Mouse (Mus musculus) neutrophil, adult 65 days (primary cell): ENCODE results near the gene G430095P16Rik. TPM values are rescaled to one million over a fixed set of nuclear protein-coding genes. Genes with fewer than 3 reads are reported as not detected.

Experiments
- total RNA-seq: library from RNA; stranded (reverse); gene quantifications from 2 replicates; pipeline ENCODE4 v1.2.4, GENCODE M21; 2023

The G430095P16Rik gene
- 3.3 TPM in 2 replicates for total RNA-seq

GRCm38 (mm10) chr8:84722850-84723570, at the start of gene G430095P16Rik:
TSS of gene G430095P16Rik (plus strand) at chr8:84723007.

GRCm38 (mm10) chr8:84686191-84687002, 36.4 kb upstream of the G430095P16Rik start, which contains the start of gene Trmt1:
TSS of gene Trmt1 (plus strand) at chr8:84686307.

GRCm38 (mm10) chr8:84687705-84688100, 35.1 kb upstream of the G430095P16Rik start, which contains the start of gene Nacc1:
TSS of gene Nacc1 (minus strand) at chr8:84687862.

GRCm38 (mm10) chr8:84700941-84701911, 21.6 kb upstream of the G430095P16Rik start, which contains the start of gene Lyl1:
TSS of gene Lyl1 (plus strand) at chr8:84701457.

Other genes with a start within 250 kb of the G430095P16Rik start
- 1,006 and 1,033 TPM in 2 replicates for gene Ier2, start 60.2 kb upstream of the G430095P16Rik start, total RNA-seq
- 23.4 and 32.0 TPM in 2 replicates for gene Trmt1, start 36.7 kb upstream of the G430095P16Rik start, total RNA-seq
- 29.3 and 31.5 TPM in 2 replicates for gene Nacc1, start 35.1 kb upstream of the G430095P16Rik start, total RNA-seq
- 72.0 and 81.6 TPM in 2 replicates for gene Lyl1, start 21.6 kb upstream of the G430095P16Rik start, total RNA-seq
- gene Nfix, start 77.3 kb downstream of the G430095P16Rik start, total RNA-seq, result 11.2 and 14.3 TPM in 2 replicates
- gene Dand5, start 99.8 kb downstream of the G430095P16Rik start, total RNA-seq, result 0.38 and 1.1 TPM in 2 replicates
- 4.2 and 5.3 TPM in 2 replicates for gene Gadd45gip1, start 108.5 kb downstream of the G430095P16Rik start, total RNA-seq
- gene Rad23a, start 117.7 kb downstream of the G430095P16Rik start, total RNA-seq, result 23.0 and 25.5 TPM in 2 replicates
- gene Calr, start 123.9 kb downstream of the G430095P16Rik start, total RNA-seq, result 301 and 316 TPM in 2 replicates
- 26.9 and 37.7 TPM in 2 replicates for gene Farsa, start 134.0 kb downstream of the G430095P16Rik start, total RNA-seq
- gene Syce2, start 149.1 kb downstream of the G430095P16Rik start, total RNA-seq, result 7.3 and 11.1 TPM in 2 replicates
- gene Gcdh, start 170.9 kb downstream of the G430095P16Rik start, total RNA-seq, result 5.3 and 5.7 TPM in 2 replicates
- gene Klf1, start 178.9 kb downstream of the G430095P16Rik start, total RNA-seq, result 1.0 TPM in 1 of 2 replicates, not detected in the other
- 15.4 and 20.9 TPM in 2 replicates for gene Dnase2a, start 185.6 kb downstream of the G430095P16Rik start, total RNA-seq
- 0.09 and 0.70 TPM in 2 replicates for gene Mast1, start 214.4 kb downstream of the G430095P16Rik start, total RNA-seq
- gene Rtbdn, start 224.0 kb downstream of the G430095P16Rik start, total RNA-seq, result not detected in 2 replicates
- not detected in 2 replicates for gene Gm49661, start 246.4 kb downstream of the G430095P16Rik start, total RNA-seq
- gene Prdx2, start 246.6 kb downstream of the G430095P16Rik start, total RNA-seq, result 32.5 and 39.5 TPM in 2 replicates
- gene Rnaseh2a, start 246.8 kb downstream of the G430095P16Rik start, total RNA-seq, result 19.9 and 24.8 TPM in 2 replicates